Mouse (Mus musculus): ENCODE data around the gene Tnfrsf22. TPM values are rescaled to one million over a fixed set of nuclear protein-coding genes. Genes with fewer than 3 reads are reported as not detected.
"Not testable (repeated sequence)": the region's sequence is repeated elsewhere in the genome, so short reads cannot be mapped to it uniquely, and the experiment has no call there.

Gene Tnfrsf22
- polyA plus RNA-seq (2011; ENCODE audit: insufficient read depth, insufficient read length, low replicate concordance, missing spikeins), result 0.57 TPM in 1 of 2 replicates, not detected in the other

DNA sequence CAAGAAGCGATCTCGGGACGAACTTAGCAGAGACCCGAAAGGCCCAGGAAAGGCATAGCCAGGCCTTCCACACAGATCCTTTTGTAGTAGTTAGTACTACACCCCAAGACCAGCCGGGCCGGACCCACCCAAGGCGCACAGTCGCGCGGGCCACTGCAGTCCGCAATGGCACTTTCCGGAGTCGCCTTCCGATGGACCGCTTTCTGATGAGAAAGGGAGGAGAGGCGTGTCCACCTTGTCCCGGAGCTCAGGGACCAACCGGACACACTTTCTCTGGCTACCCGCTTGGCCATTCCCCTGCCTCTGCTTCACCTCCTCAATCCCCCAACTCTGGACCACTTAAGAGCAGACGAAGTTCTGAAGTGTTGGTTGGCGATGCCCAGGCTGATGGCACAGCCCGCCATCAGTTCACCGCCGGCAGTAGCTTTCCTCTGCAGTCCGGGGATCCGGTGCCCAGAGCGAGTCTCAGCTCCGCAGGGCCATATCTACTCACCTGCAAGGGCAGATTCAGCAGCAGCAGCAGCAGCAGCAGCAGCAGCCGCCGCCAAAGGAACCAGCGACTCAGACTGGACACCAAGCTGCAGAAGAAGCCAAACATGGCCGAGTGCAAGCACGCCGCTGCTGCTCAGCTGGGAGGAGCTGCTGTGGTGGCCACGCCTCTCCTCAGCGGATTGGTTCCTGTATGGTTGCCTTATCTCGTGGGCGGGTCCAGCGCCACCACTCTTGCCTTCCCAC is at the start of gene Tnfrsf22:
Gene Tnfrsf22, minus strand, starts transcription at position 628 of the 735 bp plus-strand sequence.
- Histone ChIP-seq H3K4me1 (ENCODE audit: control insufficient read depth, insufficient read depth, low read length) (no peaks in the 10 kb centered on the region; the same call in 1 of the 2 replicates), H3K27ac (ENCODE audit: control insufficient read depth, insufficient read depth, low read depth, low read length, poor library complexity) (no peak within 1 kb of the TSS), H3K4me3 (replicated peaks; ENCODE audit: control insufficient read depth, low read depth, low read length) (peak within 1 kb of the TSS; percentile 66)
- WGBS, result 7% methylated on average over 39 of the region's 39 CpGs
- peak; percentile 38; the same call in 1 of the 2 replicates for TF ChIP-seq POLR2A (IDR thresholded peaks at IDR 0.05; ENCODE audit: borderline replicate concordance, control insufficient read depth, low read depth, low read length)
- no peak for TF ChIP-seq CTCF (IDR thresholded peaks at IDR 0.05; ENCODE audit: control insufficient read depth, insufficient read depth, low read length)

DNA sequence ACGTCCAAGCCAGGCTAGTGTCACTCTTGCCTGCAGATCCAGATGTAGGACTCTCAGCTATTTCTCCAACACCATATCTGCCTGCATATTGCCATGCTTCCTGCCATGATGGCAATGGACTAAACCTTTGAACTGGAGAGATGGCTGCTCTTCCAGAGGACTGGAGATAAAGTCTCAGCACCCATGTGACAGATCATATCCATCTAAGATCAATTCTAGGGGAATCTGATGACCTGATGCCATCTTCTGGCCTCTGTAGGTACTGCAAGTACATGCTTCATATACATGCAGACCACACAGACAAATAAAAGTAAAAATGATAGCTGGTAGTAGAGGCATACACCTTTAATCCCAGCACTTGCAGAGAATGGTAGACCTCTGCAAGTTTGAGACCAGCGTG is 46.7 kb upstream of the Tnfrsf22 start:
- H3K4me1 ChIP-seq (ENCODE audit: control insufficient read depth, insufficient read depth, low read length), result no peaks in the 10 kb centered on the region
- WGBS, result 74% methylated on average over 2 of the region's 2 CpGs
- TF ChIP-seq POLR2A (IDR thresholded peaks at IDR 0.05; ENCODE audit: borderline replicate concordance, control insufficient read depth, low read depth, low read length) (no peak), CTCF (IDR thresholded peaks at IDR 0.05; ENCODE audit: control insufficient read depth, insufficient read depth, low read length) (no peak)
- no peak overlapping the region for H3K27ac ChIP-seq (ENCODE audit: control insufficient read depth, insufficient read depth, low read depth, low read length, poor library complexity)
- H3K4me3 ChIP-seq (replicated peaks; ENCODE audit: control insufficient read depth, low read depth, low read length), result no peak overlapping the region

- Histone ChIP-seq H3K4me3 (replicated peaks; ENCODE audit: control insufficient read depth, low read depth, low read length) (no peak overlapping the region), H3K27ac (ENCODE audit: control insufficient read depth, insufficient read depth, low read depth, low read length, poor library complexity) (no peak overlapping the region), H3K4me1 (ENCODE audit: control insufficient read depth, insufficient read depth, low read length) (peaks cover 2% of the 10 kb centered on the region)
- TF ChIP-seq POLR2A (IDR thresholded peaks at IDR 0.05; ENCODE audit: borderline replicate concordance, control insufficient read depth, low read depth, low read length) (no peak), CTCF (IDR thresholded peaks at IDR 0.05; ENCODE audit: control insufficient read depth, insufficient read depth, low read length) (no peak)
- WGBS, result 89% methylated on average over 7 of the region's 7 CpGs
Measured at GRCm38 (mm10) chr7:143694550-143694949, 45.1 kb upstream of the Tnfrsf22 start.

- WGBS, result 84% methylated on average over 12 of the region's 12 CpGs
- TF ChIP-seq POLR2A (IDR thresholded peaks at IDR 0.05; ENCODE audit: borderline replicate concordance, control insufficient read depth, low read depth, low read length), result no peak
- no peak for TF ChIP-seq CTCF (IDR thresholded peaks at IDR 0.05; ENCODE audit: control insufficient read depth, insufficient read depth, low read length)
- Histone ChIP-seq H3K4me3 (replicated peaks; ENCODE audit: control insufficient read depth, low read depth, low read length) (no peak overlapping the region), H3K27ac (ENCODE audit: control insufficient read depth, insufficient read depth, low read depth, low read length, poor library complexity) (no peak overlapping the region), H3K4me1 (ENCODE audit: control insufficient read depth, insufficient read depth, low read length) (peaks cover 2% of the 10 kb centered on the region)
Measured at GRCm38 (mm10) chr7:143692746-143693510, 43.5 kb upstream of the Tnfrsf22 start.

DNA sequence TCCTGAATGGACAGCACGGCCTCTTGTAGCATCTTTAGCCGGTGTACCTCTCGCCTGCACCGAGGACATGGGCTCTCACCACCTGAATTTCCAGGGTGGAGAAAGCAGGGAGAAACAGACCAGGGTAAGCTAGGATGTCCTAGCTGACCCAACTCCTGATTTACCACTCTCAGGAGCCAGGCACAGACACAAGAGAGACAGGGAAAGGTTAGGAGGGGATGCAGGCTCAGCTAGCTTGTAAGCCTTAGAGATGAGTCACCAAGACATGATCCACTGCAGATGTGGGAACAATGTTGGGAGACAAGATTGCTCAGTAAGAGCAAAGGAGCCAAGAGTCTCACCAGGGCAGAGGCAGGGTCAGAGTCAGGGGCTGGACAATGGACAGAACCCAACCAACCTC is 42.4 kb upstream of the Tnfrsf22 start:
- 89% methylated on average over 4 of the region's 4 CpGs for WGBS
- Histone ChIP-seq H3K27ac (ENCODE audit: control insufficient read depth, insufficient read depth, low read depth, low read length, poor library complexity) (no peak overlapping the region), H3K4me3 (replicated peaks; ENCODE audit: control insufficient read depth, low read depth, low read length) (no peak overlapping the region), H3K4me1 (ENCODE audit: control insufficient read depth, insufficient read depth, low read length) (peaks cover 2% of the 10 kb centered on the region)
- TF ChIP-seq CTCF (IDR thresholded peaks at IDR 0.05; ENCODE audit: control insufficient read depth, insufficient read depth, low read length) (no peak), POLR2A (IDR thresholded peaks at IDR 0.05; ENCODE audit: borderline replicate concordance, control insufficient read depth, low read depth, low read length) (no peak)

DNA sequence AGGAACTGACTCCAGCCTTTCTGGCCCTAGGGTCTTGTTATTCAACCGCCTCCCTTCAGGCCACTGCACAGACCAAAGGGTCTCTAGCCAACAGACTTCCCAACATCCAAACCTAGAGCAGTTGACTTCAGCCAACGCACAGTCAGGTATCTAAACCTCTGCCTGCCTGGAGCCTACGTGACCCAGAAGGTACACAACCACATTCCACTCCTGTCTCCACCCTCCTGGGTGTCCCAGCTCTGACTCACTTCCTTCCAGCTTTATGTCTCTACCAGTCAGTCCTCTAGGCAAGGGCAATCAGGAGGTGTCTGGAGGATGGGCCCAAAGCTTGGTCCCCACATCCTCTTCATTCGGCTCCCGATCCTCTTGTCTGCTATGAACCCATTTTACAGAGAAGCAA is 41.7 kb upstream of the Tnfrsf22 start:
- TF ChIP-seq CTCF (IDR thresholded peaks at IDR 0.05; ENCODE audit: control insufficient read depth, insufficient read depth, low read length) (no peak), POLR2A (IDR thresholded peaks at IDR 0.05; ENCODE audit: borderline replicate concordance, control insufficient read depth, low read depth, low read length) (no peak)
- no peak overlapping the region for H3K4me3 ChIP-seq (replicated peaks; ENCODE audit: control insufficient read depth, low read depth, low read length)
- H3K4me1 ChIP-seq (ENCODE audit: control insufficient read depth, insufficient read depth, low read length), result peaks cover 2% of the 10 kb centered on the region
- no peak overlapping the region for H3K27ac ChIP-seq (ENCODE audit: control insufficient read depth, insufficient read depth, low read depth, low read length, poor library complexity)
- 78% methylated on average over 5 of the region's 5 CpGs for WGBS

- TF ChIP-seq CTCF (IDR thresholded peaks at IDR 0.05; ENCODE audit: control insufficient read depth, insufficient read depth, low read length) (no peak), POLR2A (IDR thresholded peaks at IDR 0.05; ENCODE audit: borderline replicate concordance, control insufficient read depth, low read depth, low read length) (no peak)
- peaks cover 2% of the 10 kb centered on the region for H3K4me1 ChIP-seq (ENCODE audit: control insufficient read depth, insufficient read depth, low read length)
- no peak overlapping the region for H3K4me3 ChIP-seq (replicated peaks; ENCODE audit: control insufficient read depth, low read depth, low read length)
- 29% methylated on average over 4 of the region's 4 CpGs for WGBS
- no peak overlapping the region for H3K27ac ChIP-seq (ENCODE audit: control insufficient read depth, insufficient read depth, low read depth, low read length, poor library complexity)
Measured at GRCm38 (mm10) chr7:143689946-143690345, 40.5 kb upstream of the Tnfrsf22 start.

DNA sequence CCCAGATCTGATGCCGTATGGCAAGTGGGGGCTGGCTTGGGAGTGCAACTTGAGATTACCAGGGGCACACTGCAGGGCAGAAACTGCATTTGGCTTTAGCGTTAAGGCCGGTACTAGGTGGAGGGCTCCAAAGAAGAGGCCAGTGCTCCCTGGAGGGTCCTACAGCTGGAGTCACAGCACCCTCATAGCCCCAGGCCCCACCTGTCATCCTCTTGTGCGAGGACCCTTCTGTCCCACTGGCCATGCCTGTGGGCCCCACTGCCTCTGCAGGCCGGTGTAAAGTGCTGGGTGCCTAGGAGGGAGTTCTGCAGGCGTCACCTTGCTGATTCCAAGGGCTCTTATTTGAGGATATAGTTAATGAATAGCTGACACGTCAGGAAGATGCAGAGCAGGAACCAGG is 40.0 kb upstream of the Tnfrsf22 start:
- H3K27ac ChIP-seq (ENCODE audit: control insufficient read depth, insufficient read depth, low read depth, low read length, poor library complexity), result no peak overlapping the region
- no peak overlapping the region for H3K4me3 ChIP-seq (replicated peaks; ENCODE audit: control insufficient read depth, low read depth, low read length)
- WGBS, result 90% methylated on average over 7 of the region's 7 CpGs
- TF ChIP-seq CTCF (IDR thresholded peaks at IDR 0.05; ENCODE audit: control insufficient read depth, insufficient read depth, low read length), result no peak
- no peak for TF ChIP-seq POLR2A (IDR thresholded peaks at IDR 0.05; ENCODE audit: borderline replicate concordance, control insufficient read depth, low read depth, low read length)
- H3K4me1 ChIP-seq (ENCODE audit: control insufficient read depth, insufficient read depth, low read length), result peaks cover 2% of the 10 kb centered on the region

- not testable (repeated sequence) for H3K27ac ChIP-seq (ENCODE audit: control insufficient read depth, insufficient read depth, low read depth, low read length, poor library complexity); H3K4me3 ChIP-seq (replicated peaks; ENCODE audit: control insufficient read depth, low read depth, low read length); H3K4me1 ChIP-seq (ENCODE audit: control insufficient read depth, insufficient read depth, low read length)
- 44% methylated on average over 3 of the region's 3 CpGs for WGBS
Measured at GRCm38 (mm10) chr7:143686676-143687075, 37.2 kb upstream of the Tnfrsf22 start.

GRCm38 (mm10) chr7:143686191-143686590 is 36.7 kb upstream of the Tnfrsf22 start:
- not testable (repeated sequence) for H3K4me1 ChIP-seq (ENCODE audit: control insufficient read depth, insufficient read depth, low read length); H3K4me3 ChIP-seq (replicated peaks; ENCODE audit: control insufficient read depth, low read depth, low read length)
- peak overlapping the region; percentile 41; the same call in 1 of the 2 replicates for H3K27ac ChIP-seq (ENCODE audit: control insufficient read depth, insufficient read depth, low read depth, low read length, poor library complexity)
- 15% methylated on average over 4 of the region's 4 CpGs for WGBS

Measured in bone marrow, adult 2 months (tissue).